Mouse (Mus musculus) forebrain, embryonic 10.5 days (tissue): ENCODE measurements around the gene Vmn1r217. TPM values are rescaled to one million over a fixed set of nuclear protein-coding genes. Genes with fewer than 3 reads are reported as not detected.
"Not testable (repeated sequence)": the region's sequence is repeated elsewhere in the genome, so short reads cannot be mapped to it uniquely, and the experiment has no call there.

Experiments used
- DNase-seq: peaks from one replicate; pipeline ENCODE4 v3.0.0-alpha.2; 2017; ENCODE audit warnings: low spot score; ENCODE audit errors: extremely low spot score
- H3K27ac ChIP-seq: fragments of 300-500 bp; sonication (generic); 2 replicates; pipeline ENCODE4 v1.5.1; 2016; ENCODE audit warnings: mild to moderate bottlenecking
- H3K27me3 ChIP-seq: fragments of 300-500 bp; sonication (generic); 2 replicates; pipeline ENCODE4 v1.6.1; 2016; ENCODE audit warnings: mild to moderate bottlenecking; ENCODE audit not compliant: poor library complexity, severe bottlenecking
- H3K36me3 ChIP-seq: fragments of 300-500 bp; sonication (generic); replicated peaks from 2 replicates; pipeline ENCODE4 v1.6.1; 2016; ENCODE audit warnings: mild to moderate bottlenecking, moderate library complexity
- H3K4me1 ChIP-seq: fragments of 300-500 bp; sonication (generic); 2 replicates; pipeline ENCODE4 v1.6.1; 2016
- H3K4me3 ChIP-seq: fragments of 300-500 bp; sonication (generic); 2 replicates; pipeline ENCODE4 v1.5.1; 2016; ENCODE audit warnings: mild to moderate bottlenecking, moderate library complexity
- H3K9me3 ChIP-seq: fragments of 300-500 bp; sonication (generic); 2 replicates; pipeline ENCODE4 v1.6.1; 2016; ENCODE audit warnings: mild to moderate bottlenecking, moderate library complexity
- WGBS: fragments of 180-500 bp; shearing (Covaris S2); methylation state at CpG from one replicate; pipeline ENCODE4 v1.1.7; 2016; 5-methylcytosine and 5-hydroxymethylcytosine counted together
- polyA plus RNA-seq: library from polyadenylated mRNA; unstranded; fragments of >200 nt; fragmentation: Nextera tagmentation; extraction: Ambion mirVana; gene quantifications from 2 replicates; pipeline ENCODE4 v1.2.1, GENCODE M21; 2016

The Vmn1r217 gene
- not detected in 2 replicates for polyA plus RNA-seq

- not testable (repeated sequence) for H3K4me3 ChIP-seq, DNase-seq, H3K36me3 ChIP-seq, H3K4me1 ChIP-seq, H3K9me3 ChIP-seq, H3K27me3 ChIP-seq, H3K27ac ChIP-seq
- 71% methylated on average over 1 of the region's 1 CpGs for WGBS
These were observed at the start of gene Vmn1r217 for GRCm38 (mm10) chr13:23118126-23118525. Vmn1r217 (minus strand) TSS chr13:23118226.

- not testable (repeated sequence) for H3K27ac ChIP-seq, H3K36me3 ChIP-seq, H3K9me3 ChIP-seq, H3K27me3 ChIP-seq, DNase-seq, H3K4me1 ChIP-seq, H3K4me3 ChIP-seq
- 91% methylated on average over 4 of the region's 4 CpGs for WGBS
These were observed 48.4 kb upstream of the Vmn1r217 start for GRCm38 (mm10) chr13:23166471-23166870.

GRCm38 (mm10) chr13:23159012-23159411 is 41.0 kb upstream of the Vmn1r217 start, which contains the start of gene Vmn1r219:
Vmn1r219 (plus strand) TSS chr13:23159312.
- Histone ChIP-seq H3K4me3 (no peak within 1 kb of the TSS), H3K27ac (no peak within 1 kb of the TSS), H3K9me3 (no peaks in the 10 kb centered on the region), H3K27me3 (no peaks in the 10 kb centered on the region), H3K4me1 (peaks cover 8% of the 10 kb centered on the region), H3K36me3 (no peaks in the 10 kb centered on the region)
- WGBS: 86% methylated on average over 4 of the region's 4 CpGs
- no peak for DNase-seq

DNA sequence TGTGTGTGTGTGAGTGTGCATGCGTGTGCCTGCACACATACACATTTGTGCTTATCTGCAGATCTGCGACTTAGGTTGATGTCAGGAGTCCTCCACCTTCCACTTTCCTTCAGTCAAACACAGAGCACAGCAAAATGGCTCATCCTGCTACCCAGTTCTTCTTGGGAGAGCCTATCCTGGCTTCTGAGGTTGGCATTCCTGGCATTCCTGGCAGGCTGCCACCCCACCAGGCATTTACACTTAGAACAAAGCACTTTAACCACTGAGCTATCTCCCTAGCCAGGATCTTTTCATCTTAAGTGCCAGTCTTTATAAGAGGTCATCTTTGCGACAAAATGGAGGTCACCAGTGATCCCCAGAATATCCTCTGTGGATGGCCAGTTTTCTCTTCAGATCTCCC is 39.8 kb upstream of the Vmn1r217 start:
- 75% methylated on average over 3 of the region's 3 CpGs for WGBS
- Histone ChIP-seq H3K4me3 (no peak overlapping the region), H3K27me3 (no peaks in the 10 kb centered on the region), H3K27ac (no peak overlapping the region), H3K9me3 (no peaks in the 10 kb centered on the region), H3K36me3 (no peaks in the 10 kb centered on the region), H3K4me1 (peaks cover 8% of the 10 kb centered on the region)
- DNase-seq: no peak

GRCm38 (mm10) chr13:23138880-23139279 is 20.9 kb upstream of the Vmn1r217 start:
- Histone ChIP-seq H3K27me3 (no peaks in the 10 kb centered on the region), H3K9me3 (no peaks in the 10 kb centered on the region), H3K4me1 (no peaks in the 10 kb centered on the region), H3K27ac (no peak overlapping the region), H3K4me3 (no peak overlapping the region), H3K36me3 (no peaks in the 10 kb centered on the region)
- WGBS: 91% methylated on average over 2 of the region's 2 CpGs
- DNase-seq: no peak

DNA sequence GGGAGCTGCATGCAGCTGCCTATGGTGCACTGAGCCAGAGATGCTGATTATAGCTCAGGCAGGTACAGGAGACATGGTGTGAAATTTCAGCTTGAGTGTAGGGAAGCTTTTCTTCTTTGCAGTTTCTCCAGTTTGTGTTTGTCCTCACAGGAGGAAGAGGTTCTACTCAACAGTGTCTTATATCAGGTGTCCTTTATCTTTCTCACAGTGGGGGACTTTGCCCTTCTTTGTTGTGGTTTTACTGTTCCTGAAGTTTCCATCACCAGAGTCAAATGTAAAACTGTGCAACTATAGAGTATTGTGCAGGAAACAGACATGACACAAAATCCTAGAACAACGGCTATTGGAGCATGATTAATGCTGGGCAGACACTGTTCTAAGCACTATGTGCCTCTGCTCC is 15.5 kb upstream of the Vmn1r217 start:
- no peak overlapping the region for H3K4me3 ChIP-seq
- 74% methylated on average over 1 of the region's 1 CpGs for WGBS
- H3K4me1 ChIP-seq: no peaks in the 10 kb centered on the region
- no peak overlapping the region for H3K27ac ChIP-seq
- no peak for DNase-seq
- no peaks in the 10 kb centered on the region for H3K36me3 ChIP-seq
- no peaks in the 10 kb centered on the region for H3K27me3 ChIP-seq
- no peaks in the 10 kb centered on the region for H3K9me3 ChIP-seq

GRCm38 (mm10) chr13:23133099-23133498 is 15.1 kb upstream of the Vmn1r217 start, which contains the start of gene Vmn1r218:
Vmn1r218 (plus strand) TSS chr13:23133155.
- DNase-seq: no peak
- Histone ChIP-seq H3K9me3 (no peaks in the 10 kb centered on the region), H3K4me1 (no peaks in the 10 kb centered on the region), H3K27ac (no peak within 1 kb of the TSS), H3K27me3 (no peaks in the 10 kb centered on the region), H3K36me3 (no peaks in the 10 kb centered on the region), H3K4me3 (no peak within 1 kb of the TSS)
- WGBS: 74% methylated on average over 3 of the region's 3 CpGs

- Histone ChIP-seq H3K4me1 (no peaks in the 10 kb centered on the region), H3K27me3 (no peaks in the 10 kb centered on the region)
These were observed 2.6 kb upstream of the Vmn1r217 start for GRCm38 (mm10) chr13:23120611-23121010.

GRCm38 (mm10) chr13:23094386-23094785 is 23.6 kb downstream of the Vmn1r217 start:
- Histone ChIP-seq H3K27ac (no peak overlapping the region), H3K4me3 (no peak overlapping the region), H3K36me3 (no peaks in the 10 kb centered on the region), H3K4me1 (no peaks in the 10 kb centered on the region), H3K9me3 (no peaks in the 10 kb centered on the region), H3K27me3 (no peaks in the 10 kb centered on the region)
- no peak for DNase-seq
- 96% methylated on average over 4 of the region's 4 CpGs for WGBS

More at GRCm38 (mm10) chr13:23120611-23121010, 2.6 kb upstream of the Vmn1r217 start:
- Histone ChIP-seq H3K36me3 (no peaks in the 10 kb centered on the region), H3K4me3 (no peak overlapping the region), H3K27ac (no peak overlapping the region), H3K9me3 (no peaks in the 10 kb centered on the region)
- WGBS: 89% methylated on average over 2 of the region's 2 CpGs
- DNase-seq: no peak

DNA sequence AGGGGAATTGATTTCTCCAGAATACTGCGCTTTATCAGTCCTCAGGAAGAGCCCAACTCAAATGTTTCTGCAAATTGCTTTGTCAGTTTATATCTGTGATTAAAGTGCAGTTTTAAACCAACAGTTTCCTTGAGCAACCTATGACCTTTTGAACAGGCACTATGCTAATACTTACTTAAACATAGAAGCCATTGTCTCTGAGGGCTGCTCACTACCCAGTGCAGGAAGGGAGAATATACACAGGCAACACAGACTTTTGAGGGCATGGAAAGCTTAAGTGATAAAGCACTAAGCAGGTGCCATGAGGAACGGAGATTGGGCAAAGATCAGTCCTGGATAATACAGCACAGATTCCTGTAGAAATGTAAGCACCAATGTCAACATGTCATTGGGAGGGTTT is 48.7 kb downstream of the Vmn1r217 start:
- Histone ChIP-seq H3K36me3 (no peaks in the 10 kb centered on the region), H3K27me3 (no peaks in the 10 kb centered on the region), H3K27ac (no peak overlapping the region), H3K9me3 (no peaks in the 10 kb centered on the region), H3K4me3 (no peak overlapping the region), H3K4me1 (no peaks in the 10 kb centered on the region)
- DNase-seq: no peak
- WGBS: 90% methylated on average over 2 of the region's 2 CpGs

DNA sequence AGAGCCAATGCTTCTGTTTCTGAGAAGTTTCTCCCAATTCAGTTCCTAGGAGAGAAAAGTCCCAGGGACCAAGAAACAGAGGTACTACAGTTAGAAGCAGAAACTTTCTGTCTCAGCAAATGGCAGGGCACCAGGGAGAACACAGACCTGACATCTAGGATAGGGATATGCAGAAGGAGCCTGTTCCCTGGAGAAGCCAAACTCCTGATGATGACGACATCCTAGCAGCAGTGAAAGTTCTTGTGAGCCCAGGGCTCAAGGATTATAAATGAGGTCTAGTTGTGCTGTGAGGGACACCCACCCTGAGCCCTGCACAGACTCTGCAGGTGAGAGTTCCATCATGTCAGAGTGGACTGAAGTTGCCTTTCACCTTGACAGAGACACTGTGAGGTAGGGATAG is 50.3 kb downstream of the Vmn1r217 start, which contains the start of gene Vmn1r215:
TSS of gene Vmn1r215 (plus strand) at position 301 of the 400 bp plus-strand sequence.
- H3K9me3 ChIP-seq: no peaks in the 10 kb centered on the region

DNA sequence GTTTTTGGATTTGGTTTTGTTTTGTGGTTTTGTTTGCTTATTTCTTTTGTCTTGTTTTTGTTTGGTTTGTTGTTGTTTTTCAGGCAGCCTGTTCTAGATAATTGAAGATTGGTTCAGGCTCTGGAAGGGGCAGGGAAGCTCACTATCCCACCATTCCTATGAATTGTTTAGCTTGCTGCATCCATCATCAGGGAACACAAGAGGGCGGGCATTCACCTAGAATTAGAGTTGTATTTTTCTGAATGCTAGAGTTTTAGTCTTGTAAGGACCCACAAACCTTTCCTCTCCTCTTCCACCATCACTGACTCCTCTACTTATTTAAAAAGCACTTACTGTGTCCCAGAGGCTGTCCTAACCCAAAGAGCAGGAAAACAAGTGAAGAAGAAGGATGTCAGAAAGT is 60.2 kb downstream of the Vmn1r217 start:
- H3K4me1 ChIP-seq: no peaks in the 10 kb centered on the region
- no peaks in the 10 kb centered on the region for H3K27me3 ChIP-seq
- WGBS: 52% methylated on average over 1 of the region's 1 CpGs
- no peaks in the 10 kb centered on the region for H3K36me3 ChIP-seq
- H3K4me3 ChIP-seq: no peak overlapping the region
- H3K9me3 ChIP-seq: no peaks in the 10 kb centered on the region
- no peak for DNase-seq
- no peak overlapping the region for H3K27ac ChIP-seq

More for the DNA sequence above, 50.3 kb downstream of the Vmn1r217 start, which contains the start of gene Vmn1r215:
- H3K27ac ChIP-seq: no peak within 1 kb of the TSS
- H3K36me3 ChIP-seq: no peaks in the 10 kb centered on the region
- H3K4me1 ChIP-seq: no peaks in the 10 kb centered on the region
- H3K27me3 ChIP-seq: no peaks in the 10 kb centered on the region
- 79% methylated on average over 1 of the region's 1 CpGs for WGBS
- DNase-seq: no peak
- H3K4me3 ChIP-seq: no peak within 1 kb of the TSS
